Mouse (Mus musculus) liver, postnatal 0 days (tissue): Measurements from ENCODE around the gene Duox2. TPM values are rescaled to one million over a fixed set of nuclear protein-coding genes. Genes with fewer than 3 reads are reported as not detected.
"Not testable (repeated sequence)": the region's sequence is repeated elsewhere in the genome, so short reads cannot be mapped to it uniquely, and the experiment has no call there.

Experiments
- ATAC-seq: fragments of 200-750 bp; cut with Nextera tagmentation; 2 replicates; pipeline ENCODE4 v1.8.0; 2017; ENCODE audit warnings: mild to moderate bottlenecking, moderate library complexity
- DNase-seq: peaks from one replicate; pipeline ENCODE4 v3.0.0-alpha.2; 2016
- H3K27ac ChIP-seq: fragments of 300-500 bp; sonication (generic); 2 replicates; pipeline ENCODE4 v1.5.1; 2014; ENCODE audit warnings: antibody characterized with exemption, moderate library complexity, mild to moderate bottlenecking, low read depth
- H3K27me3 ChIP-seq: fragments of 300-500 bp; sonication (generic); 2 replicates; pipeline ENCODE4 v1.6.1; 2014; ENCODE audit warnings: low read length, control low read depth, mixed read lengths; ENCODE audit not compliant: insufficient read depth
- H3K36me3 ChIP-seq: fragments of 300-500 bp; sonication (generic); replicated peaks from 2 replicates; pipeline ENCODE4 v1.6.1; 2014; ENCODE audit warnings: mild to moderate bottlenecking, control low read depth, low read length, moderate library complexity, mixed read lengths; ENCODE audit not compliant: insufficient read depth
- H3K4me1 ChIP-seq: fragments of 300-500 bp; sonication (generic); 2 replicates; pipeline ENCODE4 v1.6.1; 2014; ENCODE audit warnings: antibody characterized with exemption, mild to moderate bottlenecking, control low read depth; ENCODE audit not compliant: insufficient read depth
- H3K4me2 ChIP-seq: fragments of 300-500 bp; sonication (generic); 2 replicates; pipeline ENCODE4 v1.6.1; 2014; ENCODE audit warnings: low read depth, mild to moderate bottlenecking, low read length, moderate library complexity, mixed read lengths
- H3K4me3 ChIP-seq: fragments of 300-500 bp; sonication (generic); 2 replicates; pipeline ENCODE4 v1.5.1; 2014; ENCODE audit warnings: low read depth, low read length
- H3K9ac ChIP-seq: fragments of 300-500 bp; sonication (generic); replicated peaks from 2 replicates; pipeline ENCODE4 v1.6.1; 2014; ENCODE audit warnings: mild to moderate bottlenecking, moderate library complexity
- H3K9me3 ChIP-seq: fragments of 300-500 bp; sonication (generic); 2 replicates; pipeline ENCODE4 v1.6.1; 2016; ENCODE audit warnings: mild to moderate bottlenecking, control low read depth, low read length, mixed read lengths
- CTCF ChIP-seq: sonication (generic); IDR thresholded peaks from 2 replicates; pipeline ENCODE4 v1.5.1; 2016; ENCODE audit warnings: antibody characterized with exemption, low read depth
- EP300 ChIP-seq: IDR thresholded peaks from 2 replicates; pipeline ENCODE4 v1.6.1; 2016; ENCODE audit warnings: antibody characterized with exemption, low read depth, mild to moderate bottlenecking
- WGBS: fragments of 180-500 bp; shearing (Covaris S2); extraction: QIAGEN DNeasy Blood & Tissue Kit; methylation state at CpG from one replicate; pipeline ENCODE4 v1.1.7; 2014; ENCODE audit not compliant: insufficient replicate concordance; 5-methylcytosine and 5-hydroxymethylcytosine counted together
- polyA plus RNA-seq: library from polyadenylated mRNA; unstranded; fragments of >200 nt; fragmentation: Nextera tagmentation; extraction: Ambion mirVana; gene quantifications from 2 replicates; pipeline ENCODE4 v1.2.1, GENCODE M21; 2015

Duox2 gene
- polyA plus RNA-seq, result 0.02 TPM in 2 replicates

DNA sequence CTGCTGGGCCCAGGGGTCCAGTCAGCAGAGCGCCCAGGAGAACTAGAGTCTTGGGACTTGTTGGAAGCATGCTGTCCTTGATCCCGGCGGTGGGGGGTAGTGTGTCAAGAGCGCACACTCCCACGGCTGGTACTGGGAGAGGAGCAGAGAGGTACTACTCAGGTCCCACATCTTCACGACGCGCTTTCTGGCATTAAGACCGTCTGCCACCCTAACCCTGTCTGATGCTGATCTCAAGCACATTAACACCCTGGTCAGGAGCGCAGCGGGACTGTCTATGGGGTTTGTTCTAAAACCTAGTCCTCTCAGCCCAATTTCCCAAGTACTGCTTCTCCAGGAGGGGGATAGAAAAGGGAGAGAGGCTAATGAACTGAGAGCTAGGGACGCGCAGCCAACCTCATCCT is at the start of gene Duox2:
Gene Duox2 (minus strand): TSS at position 354 of the 404 bp plus-strand sequence.
- 8% methylated on average over 13 of the region's 13 CpGs for WGBS
- H3K4me3 ChIP-seq, result peak within 1 kb of the TSS; percentile 28; the same call in 1 of the 2 replicates
- no peaks in the 10 kb centered on the region for H3K36me3 ChIP-seq
- TF ChIP-seq CTCF, result no peak
- no peak for TF ChIP-seq EP300
- H3K27ac ChIP-seq, result no peak within 1 kb of the TSS
- no peak for ATAC-seq
- no peak within 1 kb of the TSS for H3K9ac ChIP-seq
- H3K9me3 ChIP-seq, result no peaks in the 10 kb centered on the region
- no peak for DNase-seq
- peaks cover 81% of the 10 kb centered on the region for H3K27me3 ChIP-seq
- H3K4me1 ChIP-seq, result peaks cover 9% of the 10 kb centered on the region
- peak within 1 kb of the TSS; percentile 58 for H3K4me2 ChIP-seq

- 85% methylated on average over 3 of the region's 3 CpGs for WGBS
- no peak overlapping the region for H3K4me3 ChIP-seq
- no peak overlapping the region for H3K27ac ChIP-seq
- H3K9me3 ChIP-seq, result no peaks in the 10 kb centered on the region
- no peak for TF ChIP-seq CTCF
- TF ChIP-seq EP300, result no peak
- no peaks in the 10 kb centered on the region for H3K27me3 ChIP-seq
- H3K36me3 ChIP-seq, result no peaks in the 10 kb centered on the region
- H3K4me2 ChIP-seq, result no peak overlapping the region
- DNase-seq, result no peak
- ATAC-seq, result no peak
- H3K9ac ChIP-seq, result no peak overlapping the region
- peaks cover 13% of the 10 kb centered on the region for H3K4me1 ChIP-seq
Measured at GRCm38 (mm10) chr2:122347257-122347656, 49.0 kb upstream of the Duox2 start.

DNA sequence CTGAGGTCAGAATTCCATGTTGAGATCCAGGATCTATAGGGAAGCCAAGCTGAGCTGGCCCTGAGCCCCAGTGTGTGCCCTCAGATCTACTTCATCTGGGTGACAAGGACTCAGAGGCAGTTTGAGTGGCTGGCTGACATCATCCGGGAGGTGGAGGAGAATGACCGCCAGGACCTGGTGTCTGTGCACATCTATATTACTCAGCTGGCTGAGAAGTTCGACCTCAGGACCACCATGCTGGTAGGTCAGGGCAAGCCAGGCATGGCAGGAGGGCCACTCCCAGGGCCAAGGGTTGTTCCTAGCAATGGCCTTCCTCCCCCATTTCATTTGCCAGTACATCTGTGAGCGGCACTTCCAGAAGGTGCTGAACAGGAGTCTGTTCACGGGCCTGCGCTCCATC is 47.9 kb upstream of the Duox2 start:
- not testable (repeated sequence) for H3K27me3 ChIP-seq, ATAC-seq, DNase-seq, H3K4me3 ChIP-seq, H3K9me3 ChIP-seq, H3K4me2 ChIP-seq, H3K36me3 ChIP-seq, H3K27ac ChIP-seq, H3K9ac ChIP-seq
- 83% methylated on average over 6 of the region's 6 CpGs for WGBS
- peaks cover 13% of the 10 kb centered on the region for H3K4me1 ChIP-seq

DNA sequence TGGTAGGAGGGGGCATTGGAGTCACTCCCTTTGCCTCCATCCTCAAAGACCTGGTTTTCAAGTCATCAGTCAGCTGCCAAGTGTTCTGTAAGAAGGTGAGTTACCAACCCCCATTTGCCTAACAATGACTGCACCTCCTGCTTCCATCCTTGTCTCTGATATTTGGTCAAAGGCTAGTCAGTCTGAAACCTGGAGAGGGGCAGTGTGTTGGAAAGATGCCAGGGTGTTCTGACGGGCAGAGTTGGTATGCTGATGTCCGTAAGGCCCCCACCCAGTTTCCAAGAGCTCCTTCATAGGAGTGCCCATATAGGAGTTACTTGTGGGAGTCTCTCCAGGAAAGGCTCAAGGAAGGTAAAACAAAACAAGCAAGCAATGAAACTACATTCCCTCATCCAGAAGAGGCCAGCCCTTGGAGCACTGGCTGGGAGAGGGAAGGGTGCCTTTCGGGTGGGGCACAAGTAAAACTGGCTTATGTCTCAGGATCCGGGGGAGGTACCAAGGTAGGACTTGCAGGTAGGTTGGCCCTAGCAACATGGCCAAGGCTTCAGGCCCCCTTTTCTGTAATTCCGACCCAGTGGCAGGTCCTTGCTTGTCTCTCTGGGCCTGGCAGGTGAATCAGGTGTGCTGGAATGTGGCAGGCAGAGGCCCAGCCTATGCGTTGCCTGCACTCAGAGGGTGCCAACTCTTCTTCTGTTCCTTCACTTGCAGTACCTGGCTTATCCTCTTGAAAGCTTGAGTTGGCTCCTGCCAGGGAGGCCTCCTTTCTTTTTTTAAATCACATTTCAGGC is 47.1 kb upstream of the Duox2 start:
- Histone ChIP-seq H3K27ac (no peak overlapping the region), H3K4me1 (peaks cover 13% of the 10 kb centered on the region), H3K9ac (no peak overlapping the region), H3K4me3 (no peak overlapping the region), H3K36me3 (no peaks in the 10 kb centered on the region), H3K9me3 (no peaks in the 10 kb centered on the region), H3K4me2 (no peak overlapping the region), H3K27me3 (no peaks in the 10 kb centered on the region)
- ATAC-seq, result no peak
- 73% methylated on average over 6 of the region's 6 CpGs for WGBS
- TF ChIP-seq CTCF (no peak), EP300 (no peak)
- DNase-seq, result no peak

GRCm38 (mm10) chr2:122337291-122337690 is 39.0 kb upstream of the Duox2 start:
- DNase-seq (no peak), ATAC-seq (no peak)
- Histone ChIP-seq H3K4me1 (no peaks in the 10 kb centered on the region), H3K9ac (no peak overlapping the region), H3K4me2 (no peak overlapping the region), H3K4me3 (no peak overlapping the region), H3K36me3 (no peaks in the 10 kb centered on the region), H3K27ac (no peak overlapping the region), H3K9me3 (no peaks in the 10 kb centered on the region), H3K27me3 (no peaks in the 10 kb centered on the region)
- whole genome bisulfite sequencing, result 59% methylated on average over 21 of the region's 21 CpGs
- TF ChIP-seq EP300 (no peak), CTCF (no peak)

- Histone ChIP-seq H3K27ac (no peak overlapping the region), H3K4me1 (no peaks in the 10 kb centered on the region)
- 65% methylated on average over 3 of the region's 3 CpGs for WGBS
Measured at GRCm38 (mm10) chr2:122334170-122334569, 35.9 kb upstream of the Duox2 start.

More at GRCm38 (mm10) chr2:122334170-122334569, 35.9 kb upstream of the Duox2 start:
- H3K36me3 ChIP-seq, result no peaks in the 10 kb centered on the region
- H3K4me3 ChIP-seq, result no peak overlapping the region
- ATAC-seq (no peak), DNase-seq (peak; percentile 37)
- no peaks in the 10 kb centered on the region for H3K9me3 ChIP-seq
- TF ChIP-seq CTCF (no peak), EP300 (no peak)
- no peak overlapping the region for H3K4me2 ChIP-seq
- no peaks in the 10 kb centered on the region for H3K27me3 ChIP-seq
- no peak overlapping the region for H3K9ac ChIP-seq
